Mouse (Mus musculus): ENCODE measurements around the gene Lrch3.
"Not testable (repeated sequence)": the region's sequence is repeated elsewhere in the genome, so short reads cannot be mapped to it uniquely, and the experiment has no call there.

The Lrch3 gene

GRCm38 (mm10) chr16:32913937-32914881 is at the start of gene Lrch3:
Gene Lrch3 (plus strand): TSS chr16:32914100.
- peak; percentile 96 to 97 for DNase-seq

- DNase-seq, result no peak
These were observed 48.5 kb upstream of the Lrch3 start for GRCm38 (mm10) chr16:32865401-32865800.

GRCm38 (mm10) chr16:32866713-32867112 is 47.2 kb upstream of the Lrch3 start:
- DNase-seq, result no peak

- DNase-seq, result peak; percentile 91 to 92
These were observed 45.9 kb upstream of the Lrch3 start for GRCm38 (mm10) chr16:32867919-32868552.

GRCm38 (mm10) chr16:32870231-32870630 is 43.7 kb upstream of the Lrch3 start:
- no peak for DNase-seq

GRCm38 (mm10) chr16:32873366-32873765 is 40.5 kb upstream of the Lrch3 start:
- DNase-seq, result no peak

- not testable (repeated sequence) for DNase-seq
These were observed 38.6 kb upstream of the Lrch3 start for GRCm38 (mm10) chr16:32875281-32875680.

- no peak for DNase-seq
These were observed 38.1 kb upstream of the Lrch3 start for GRCm38 (mm10) chr16:32875847-32876246.

- DNase-seq, result no peak
These were observed 37.1 kb upstream of the Lrch3 start for GRCm38 (mm10) chr16:32876831-32877230.

GRCm38 (mm10) chr16:32877343-32878156 is 36.4 kb upstream of the Lrch3 start, which contains the start of the genes Fyttd1 and Rubcn:
Gene Fyttd1 (plus strand): TSS chr16:32877500.
Gene Rubcn (minus strand): TSS chr16:32877766.
- DNase-seq, result peak; percentile 97 to 98

GRCm38 (mm10) chr16:32878157-32878598 is 35.7 kb upstream of the Lrch3 start:
- peak; percentile 29 to 31 for DNase-seq

GRCm38 (mm10) chr16:32878972-32879926 is 34.7 kb upstream of the Lrch3 start:
- DNase-seq, result no peak

GRCm38 (mm10) chr16:32881538-32881937 is 32.4 kb upstream of the Lrch3 start:
- no peak for DNase-seq

GRCm38 (mm10) chr16:32887996-32888395 is 25.9 kb upstream of the Lrch3 start:
- DNase-seq, result no peak

GRCm38 (mm10) chr16:32889881-32890280 is 24.0 kb upstream of the Lrch3 start:
- DNase-seq, result no peak

- no peak for DNase-seq
These were observed 17.8 kb upstream of the Lrch3 start for GRCm38 (mm10) chr16:32896126-32896525.

GRCm38 (mm10) chr16:32901360-32902050 is 12.4 kb upstream of the Lrch3 start:
- no peak for DNase-seq

- no peak for DNase-seq
These were observed 11.9 kb upstream of the Lrch3 start for GRCm38 (mm10) chr16:32902051-32902428.

- DNase-seq, result no peak
These were observed 7.7 kb upstream of the Lrch3 start for GRCm38 (mm10) chr16:32906186-32906585.

- DNase-seq, result no peak
These were observed 7.2 kb upstream of the Lrch3 start for GRCm38 (mm10) chr16:32906727-32907126.

GRCm38 (mm10) chr16:32913212-32913611 is 688 bp upstream of the Lrch3 start:
- DNase-seq, result no peak

All from lung, postnatal 4 days (tissue).